Mouse (Mus musculus): ENCODE measurements at regions not wholly inside any gene's neighbourhood (a gene's known extent, or its start where the extent isn't known, plus 50 kb on each side); places are given as distances from the start of the nearest gene placed in this dataset.

DNA sequence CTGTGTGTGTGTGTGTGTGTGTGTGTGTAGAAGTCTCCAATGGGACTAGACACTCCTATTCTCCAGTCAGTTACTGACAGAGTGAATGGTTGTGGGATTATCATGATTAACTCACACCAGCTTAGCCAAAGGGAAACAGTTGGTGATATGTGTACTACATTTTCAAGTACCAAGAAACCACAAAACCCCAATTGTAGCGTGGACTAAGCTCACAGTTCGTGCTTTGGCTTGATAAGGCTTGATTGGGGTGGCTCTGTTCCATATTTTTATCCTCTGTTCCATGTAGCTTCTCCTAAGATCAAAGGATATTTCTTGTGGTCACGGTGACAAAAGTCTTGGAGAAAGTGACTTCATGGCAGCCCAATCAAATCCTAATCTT, 51.9 kb upstream of the Tab2 start:
- TF ChIP-seq CTCF (IDR thresholded peaks at IDR 0.05 in 2 of 3, conservative IDR thresholded peaks at IDR 0.05 in 1 of 3; ENCODE audit: control insufficient read depth in 1 of 3, insufficient read depth in 1 of 3, low read depth in 2 of 3, low read length in 3 of 3, poor library complexity in 1 of 3, severe bottlenecking in 1 of 3) (no peak), TAL1 (IDR thresholded peaks at IDR 0.05; ENCODE audit: low read length) (peak; percentile 83), USF1 (IDR thresholded peaks at IDR 0.05; ENCODE audit: low read depth, low read length) (no peak), ZC3H11A (IDR thresholded peaks at IDR 0.05; ENCODE audit: low read depth, low read length) (no peak), KAT2A (conservative IDR thresholded peaks at IDR 0.05; ENCODE audit: low read depth, low read length) (no peak), POLR2A (IDR thresholded peaks at IDR 0.05; ENCODE audit: control insufficient read depth in 1 of 2, insufficient read depth in 1 of 2, low read depth in 1 of 2, low read length in 2 of 2, poor library complexity in 1 of 2) (no peak)

Measured in MEL (cell line).